Mouse (Mus musculus): ENCODE data around the gene Gm853.

GRCm38 (mm10) chr4:130183023-130183422, 39.2 kb downstream of the Gm853 start:
- TF ChIP-seq CTCF (IDR thresholded peaks at IDR 0.05; ENCODE audit: low read depth, low read length) = no peak
- TF ChIP-seq POLR2AphosphoS5 (IDR thresholded peaks at IDR 0.05; ENCODE audit: insufficient replicate concordance, low read depth, low read length) = no peak
- no peak for TF ChIP-seq TAL1 (conservative IDR thresholded peaks at IDR 0.05; ENCODE audit: low read depth, low read length)
- no peak for TF ChIP-seq GATA2 (IDR thresholded peaks at IDR 0.05; ENCODE audit: borderline replicate concordance, low read depth, low read length)
- TF ChIP-seq GATA1 (IDR thresholded peaks at IDR 0.05; ENCODE audit: borderline replicate concordance, low read length) = no peak
